Comparison of ENCODE assay signal across 8 mouse cellular contexts in genomic region chr6:86370093-86370713, GRCm38 (mm10). TPM values are rescaled to one million over a fixed set of nuclear protein-coding genes. Genes with fewer than 3 reads are reported as not detected.
A peak's percentile ranks its signal among the peaks of the same experiment; 100 is the strongest.
DNase-seq lines count a peak whose midpoint lies in the region; ATAC-seq lines count a peak whose summit lies in the region.

No protein-coding gene starts in this region.

- peak overlapping the region; percentile 63 for H3K4me2 ChIP-seq in midbrain, embryonic 13.5 days (replicated peaks)

- peak overlapping the region; percentile 94 for H3K27ac ChIP-seq in midbrain, embryonic 13.5 days

- 57% methylated on average over 3 of the region's 3 CpGs for WGBS in midbrain, embryonic 13.5 days

- H3K9me3 ChIP-seq in megakaryocyte, embryonic 14.5 days: no peaks in the 10 kb centered on the region
- H3K9me3 ChIP-seq in midbrain, embryonic 13.5 days: no peaks in the 10 kb centered on the region

- H3K27me3 ChIP-seq in megakaryocyte, embryonic 14.5 days (replicated peaks): no peaks in the 10 kb centered on the region
- H3K27me3 ChIP-seq in midbrain, embryonic 13.5 days: no peaks in the 10 kb centered on the region

- H3K9ac ChIP-seq in midbrain, embryonic 13.5 days (replicated peaks): peak overlapping the region; percentile 72

- H3K4me3 ChIP-seq in megakaryocyte, embryonic 14.5 days (replicated peaks): peak overlapping the region; percentile 97
- H3K4me3 ChIP-seq in midbrain, embryonic 13.5 days (replicated peaks): peak overlapping the region; percentile 83

- peaks cover 43% of the 10 kb centered on the region for H3K4me1 ChIP-seq in megakaryocyte, embryonic 14.5 days
- peaks cover 39% of the 10 kb centered on the region for H3K4me1 ChIP-seq in midbrain, embryonic 13.5 days (replicated peaks)

- ATAC-seq in megakaryocyte, adult 5-6 weeks (ENCODE audit: poor library complexity, severe bottlenecking): no peak
- ATAC-seq in midbrain, embryonic 13.5 days: no peak

- peak; percentile 48 for DNase-seq in c-Kit-positive CD71-negative TER-119-negative erythroid progenitor cells, embryonic 14.5 days (ENCODE audit: low read depth)
- peak; percentile 70 for DNase-seq in induced T-regulatory cell, adult 2 months (ENCODE audit: low read depth)
- no peak for DNase-seq in ovary, postnatal 36 days (ENCODE audit: low spot score)
- DNase-seq in frontal cortex, adult 2 months (ENCODE audit: extremely low spot score in 1 of 2, low spot score in 1 of 2): no peak
- DNase-seq in adrenal gland, adult 18-20 months (ENCODE audit: low spot score in 2 of 2): no peak

- peaks cover 23% of the 10 kb centered on the region for H3K36me3 ChIP-seq in megakaryocyte, embryonic 14.5 days (replicated peaks; ENCODE audit: low read length)
- peaks cover 18% of the 10 kb centered on the region; the same call in 1 of the 2 replicates for H3K36me3 ChIP-seq in midbrain, embryonic 13.5 days

RNA-seq across cellular contexts. Expression of gene Snrpg, which starts 0.9 kb away (rescaled TPM):
- polyA plus RNA-seq in megakaryocyte, embryonic 14.5 days (2012; ENCODE audit: insufficient read depth, low replicate concordance): 2.9 and 11.4 TPM in 2 replicates
- total RNA-seq in megakaryocyte, adult 5-6 weeks (2015): 321 and 326 TPM in 2 replicates
- total RNA-seq in megakaryocyte, adult 5-6 weeks (2017): 25.7 and 28.4 TPM in 2 replicates
- 599 and 627 TPM in 2 replicates for polyA plus RNA-seq in midbrain, embryonic 13.5 days (2015; fragmentation: Nextera tagmentation; extraction: Ambion mirVana)
- 62.4 and 65.0 TPM in 2 replicates for polyA plus RNA-seq in frontal cortex, adult 2 months (2012; rRNA removed)
- 100 to 1,000 TPM; 115 to 384 TPM for total RNA-seq in adrenal gland, adult 18-20 months (2021)

RNA-seq across cellular contexts. Expression of gene Fam136a, which starts 4.8 kb away (rescaled TPM):
- 2.8 and 6.7 TPM in 2 replicates for polyA plus RNA-seq in megakaryocyte, embryonic 14.5 days (2012; ENCODE audit: insufficient read depth, low replicate concordance)
- total RNA-seq in megakaryocyte, adult 5-6 weeks (2015): 9.7 and 13.9 TPM in 2 replicates
- total RNA-seq in megakaryocyte, adult 5-6 weeks (2017): 11.7 and 12.7 TPM in 2 replicates
- polyA plus RNA-seq in midbrain, embryonic 13.5 days (2015; fragmentation: Nextera tagmentation; extraction: Ambion mirVana): 134 and 137 TPM in 2 replicates
- polyA plus RNA-seq in frontal cortex, adult 2 months (2012; rRNA removed): 25.9 and 33.8 TPM in 2 replicates
- total RNA-seq in adrenal gland, adult 18-20 months (2021): 10 to 100 TPM; 51.0 to 78.9 TPM

RNA-seq across cellular contexts. Expression of gene Pcyox1, which starts 26.8 kb away (rescaled TPM):
- 8.2 and 12.4 TPM in 2 replicates for polyA plus RNA-seq in megakaryocyte, embryonic 14.5 days (2012; ENCODE audit: insufficient read depth, low replicate concordance)
- total RNA-seq in megakaryocyte, adult 5-6 weeks (2015): 37.9 and 47.9 TPM in 2 replicates
- 62.6 and 84.6 TPM in 2 replicates for total RNA-seq in megakaryocyte, adult 5-6 weeks (2017)
- 114 and 122 TPM in 2 replicates for polyA plus RNA-seq in midbrain, embryonic 13.5 days (2015; fragmentation: Nextera tagmentation; extraction: Ambion mirVana)
- polyA plus RNA-seq in frontal cortex, adult 2 months (2012; rRNA removed): 57.1 and 69.2 TPM in 2 replicates
- total RNA-seq in adrenal gland, adult 18-20 months (2021): 100 to 1,000 TPM; 114 to 221 TPM

RNA-seq across cellular contexts. Expression of gene Tia1, which starts 33.8 kb away (rescaled TPM):
- 2.0 and 6.4 TPM in 2 replicates for polyA plus RNA-seq in megakaryocyte, embryonic 14.5 days (2012; ENCODE audit: insufficient read depth, low replicate concordance)
- 66.4 and 69.8 TPM in 2 replicates for total RNA-seq in megakaryocyte, adult 5-6 weeks (2015)
- total RNA-seq in megakaryocyte, adult 5-6 weeks (2017): 41.0 and 67.0 TPM in 2 replicates
- polyA plus RNA-seq in midbrain, embryonic 13.5 days (2015; fragmentation: Nextera tagmentation; extraction: Ambion mirVana): 401 and 405 TPM in 2 replicates
- 163 and 204 TPM in 2 replicates for polyA plus RNA-seq in frontal cortex, adult 2 months (2012; rRNA removed)
- total RNA-seq in adrenal gland, adult 18-20 months (2021): 10 to 100 TPM; 40.3 to 56.3 TPM

RNA-seq across cellular contexts. Expression of gene Gm44790, which starts 56.3 kb away (rescaled TPM):
- not detected in 2 replicates for polyA plus RNA-seq in megakaryocyte, embryonic 14.5 days (2012; ENCODE audit: insufficient read depth, low replicate concordance)
- total RNA-seq in megakaryocyte, adult 5-6 weeks (2015): not detected in 2 replicates
- total RNA-seq in megakaryocyte, adult 5-6 weeks (2017): not detected in 2 replicates
- not detected in 2 replicates for polyA plus RNA-seq in midbrain, embryonic 13.5 days (2015; fragmentation: Nextera tagmentation; extraction: Ambion mirVana)
- polyA plus RNA-seq in frontal cortex, adult 2 months (2012; rRNA removed): 0.82 and 1.1 TPM in 2 replicates
- 1 to 10 TPM in 1 of 2 experiments, not detected in 1; 2.7 TPM for total RNA-seq in adrenal gland, adult 18-20 months (2021)

Comparison
In these comparisons a context has a peak if more than half of its experiments do, and no peak if none do; other contexts are left out.
1. DNase-seq: peak in c-Kit-positive CD71-negative TER-119-negative erythroid progenitor cells, embryonic 14.5 days (single experiment) and induced T-regulatory cell, adult 2 months (single experiment); none in ovary, postnatal 36 days (single experiment), frontal cortex, adult 2 months (0 of 2) and adrenal gland, adult 18-20 months (0 of 2).